Mouse (Mus musculus): ENCODE results near the gene Evpl. TPM values are rescaled to one million over a fixed set of nuclear protein-coding genes. Genes with fewer than 3 reads are reported as not detected.

Gene Evpl
- total RNA-seq, 2 experiments from 2014 or later, result 2.2 to 4.3 TPM

DNA sequence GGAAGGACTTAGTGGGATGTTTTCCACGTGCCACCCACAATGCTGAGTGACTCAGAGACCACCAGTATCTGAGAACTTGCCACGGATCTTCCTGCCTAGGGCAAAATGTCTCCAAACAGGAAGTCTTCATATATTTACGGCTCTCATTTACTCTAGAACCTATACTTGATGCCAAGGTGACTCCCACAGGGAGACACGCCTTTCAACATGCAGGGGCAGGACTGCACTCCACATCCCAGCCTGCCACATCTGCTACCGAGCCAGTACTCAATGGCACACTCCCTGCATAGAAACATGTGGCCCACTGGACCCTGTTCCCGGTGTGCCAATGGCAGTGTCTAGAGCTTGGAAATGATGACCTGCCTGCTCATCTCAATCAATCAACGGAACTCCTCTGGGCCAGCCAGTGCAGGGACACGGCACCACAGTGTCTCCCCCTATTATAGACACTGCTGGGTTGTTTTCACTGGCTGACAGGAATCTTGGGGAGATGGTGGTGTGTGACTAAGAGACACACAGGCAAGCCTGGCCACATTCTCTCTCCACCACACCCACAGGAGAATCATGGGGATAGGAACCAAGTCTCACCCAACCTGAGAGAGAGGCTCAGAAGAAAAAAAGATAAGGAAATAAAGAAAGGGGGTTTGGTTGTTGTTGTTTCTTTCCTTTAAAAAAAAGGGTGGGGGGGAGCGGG, 18.3 kb upstream of the Evpl start:
- no peak for DNase-seq (ENCODE audit: low spot score in 2 of 2)

DNA sequence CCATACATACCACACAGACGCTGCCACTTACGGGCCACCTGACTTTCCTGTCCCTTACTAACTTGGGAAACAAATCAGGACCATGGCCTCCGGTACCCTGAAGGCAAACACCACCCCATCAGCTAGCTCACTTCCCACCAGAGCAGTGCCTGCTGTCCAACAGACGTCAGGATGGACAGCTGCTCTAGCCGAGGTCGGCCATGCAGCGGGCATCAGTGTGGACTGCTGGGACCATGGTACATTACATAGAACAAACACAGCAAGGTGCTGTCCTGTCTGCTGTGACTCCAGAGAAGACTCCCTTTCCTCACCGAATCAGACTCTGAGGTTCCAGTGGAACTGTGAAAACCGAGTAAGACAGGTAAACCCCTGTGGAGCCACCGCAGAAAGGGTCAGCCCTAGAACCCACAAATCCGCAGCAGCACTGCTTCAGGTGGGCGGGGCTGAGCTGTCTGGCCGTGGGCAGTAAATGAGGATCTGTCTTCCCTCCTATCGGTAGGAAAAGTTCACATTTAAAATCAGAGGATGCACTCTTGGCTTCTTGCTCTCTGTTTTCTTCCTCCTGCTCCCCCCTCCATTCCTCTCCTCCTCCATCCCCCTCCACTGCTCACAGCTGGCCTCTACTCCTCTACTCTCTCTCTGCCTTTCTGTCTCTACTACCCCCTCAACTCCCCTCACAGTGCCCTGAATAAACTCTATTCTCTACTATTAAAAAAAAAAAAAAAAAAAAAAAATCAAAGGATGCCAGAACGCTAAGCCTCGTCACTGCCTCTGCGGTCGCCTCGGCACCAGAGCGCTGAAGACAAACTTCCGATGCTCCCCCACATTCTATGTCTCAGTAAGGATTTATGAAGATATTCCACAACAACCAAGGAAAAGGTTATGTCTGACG, 17.5 kb upstream of the Evpl start:
- DNase-seq (ENCODE audit: low spot score in 2 of 2), result no peak

DNA sequence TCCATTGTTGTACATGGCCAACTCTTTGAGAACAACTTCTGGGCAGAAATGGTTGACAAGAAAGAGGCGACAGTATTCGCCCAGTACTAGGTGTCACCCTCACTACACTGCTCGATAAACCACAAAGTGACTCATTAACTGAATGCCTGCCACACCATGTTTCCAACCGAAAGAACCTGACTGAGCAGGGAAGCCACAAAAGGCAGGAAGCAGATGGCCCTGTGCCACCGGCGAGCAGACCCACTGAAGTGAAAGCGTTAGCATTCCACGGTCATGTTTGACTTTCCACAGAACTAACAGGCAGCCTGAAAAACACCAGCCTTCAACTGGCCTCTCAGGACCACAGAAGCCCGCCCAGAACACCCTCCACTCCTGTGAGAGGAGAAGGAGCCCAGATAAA, 16.8 kb upstream of the Evpl start:
- DNase-seq (ENCODE audit: low spot score in 2 of 2), result no peak

DNA sequence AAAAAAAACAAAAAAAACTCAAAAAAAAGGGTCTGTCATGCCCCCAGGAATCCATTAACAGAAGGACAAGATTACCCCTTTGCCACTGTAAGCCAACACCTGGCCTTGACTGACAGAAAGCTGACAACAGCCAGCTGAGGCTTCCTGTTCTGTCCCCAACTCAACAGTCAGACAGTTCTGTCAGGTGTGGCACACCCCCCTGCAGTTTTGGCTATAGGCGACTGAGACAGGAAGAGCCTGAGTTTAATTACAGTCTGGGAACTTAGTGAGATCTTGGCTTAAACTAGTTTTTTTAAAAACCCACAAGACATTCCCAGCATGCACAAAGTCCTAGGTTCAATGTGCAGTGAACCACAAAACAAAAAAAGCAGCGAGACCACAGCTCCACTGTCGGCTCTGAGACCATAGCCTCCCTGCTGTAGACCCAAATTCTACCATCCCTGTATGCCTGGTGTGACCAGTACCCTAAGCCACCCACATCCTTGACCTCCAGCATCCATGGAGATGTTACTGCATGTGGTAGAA, 15.3 kb upstream of the Evpl start:
- no peak for DNase-seq (ENCODE audit: low spot score in 2 of 2)

DNA sequence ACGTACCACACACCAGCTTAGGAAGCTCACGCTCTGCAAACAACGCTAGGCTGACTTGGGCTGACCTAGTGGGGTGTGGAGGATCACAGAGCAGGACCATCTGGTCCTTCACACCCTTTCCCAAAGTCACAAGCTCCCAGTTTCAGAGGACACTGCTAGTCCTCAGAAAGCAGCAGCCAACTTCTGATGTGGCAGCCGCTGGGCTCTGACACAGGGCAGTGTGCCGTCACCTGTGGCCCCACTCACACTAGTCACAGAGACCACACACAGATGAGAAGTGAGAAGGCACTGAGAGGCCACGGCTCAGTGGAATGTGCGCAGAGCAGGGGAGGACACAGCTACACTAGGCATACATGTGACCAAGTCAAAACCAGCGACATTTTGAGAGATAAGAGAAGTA, 13.0 kb upstream of the Evpl start:
- DNase-seq (ENCODE audit: low spot score in 2 of 2), result no peak

DNA sequence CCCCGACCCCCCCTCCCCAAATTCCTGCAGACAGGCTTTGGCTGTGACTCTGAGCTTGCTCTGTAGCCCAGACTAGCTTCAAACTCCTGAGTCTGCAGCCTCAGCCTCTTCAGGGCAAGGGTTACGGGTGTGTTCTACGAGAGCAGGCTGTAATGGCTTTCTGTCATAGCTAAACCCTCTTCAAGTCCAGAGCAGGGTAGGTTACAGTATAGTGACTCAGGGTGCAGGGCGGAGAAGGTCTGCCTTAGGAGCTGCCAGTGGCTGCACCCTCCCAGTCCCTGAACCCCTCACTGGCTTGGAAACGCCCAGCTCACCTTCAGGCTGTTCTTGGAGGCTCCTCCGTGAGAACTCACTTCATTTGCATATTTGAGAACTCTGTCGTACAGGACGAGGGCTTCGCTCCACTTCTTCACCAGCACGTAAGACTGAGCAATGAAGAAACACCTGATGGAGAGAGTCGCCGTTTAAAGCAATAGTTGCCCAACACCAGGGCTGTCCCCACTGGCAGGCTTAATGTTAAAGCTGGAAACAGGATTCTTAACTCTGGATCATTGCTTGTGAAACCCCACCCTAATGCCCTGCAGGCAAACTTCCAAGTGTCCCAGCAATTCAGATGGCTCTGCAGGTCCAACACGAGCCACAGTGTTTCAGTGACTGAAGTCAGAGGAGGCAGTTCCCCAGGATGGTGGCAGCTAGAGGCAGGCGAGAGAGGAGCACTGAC, 9.8 kb upstream of the Evpl start:
- DNase-seq (ENCODE audit: low spot score in 2 of 2), result no peak

DNA sequence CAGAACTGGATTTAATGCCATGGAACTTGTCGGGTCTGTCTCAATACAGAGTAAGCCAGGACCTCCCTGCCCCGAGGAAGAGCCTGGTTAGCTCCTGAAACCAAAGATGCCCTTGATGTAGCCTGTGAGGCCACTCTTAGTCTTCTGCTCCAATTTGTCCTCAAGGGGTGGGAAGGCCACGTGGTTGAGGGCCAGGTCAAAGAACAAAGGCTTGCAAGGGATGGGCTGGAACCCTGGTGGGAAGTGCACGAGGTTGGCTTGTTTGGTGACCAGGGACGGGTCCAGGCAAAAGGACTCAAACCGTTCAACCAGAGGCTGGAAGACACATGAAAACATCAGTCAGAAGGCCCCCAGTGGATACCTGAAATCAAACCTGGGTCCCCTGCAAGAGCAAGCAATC, 7.7 kb upstream of the Evpl start:
- DNase-seq (ENCODE audit: low spot score in 2 of 2), result no peak

DNA sequence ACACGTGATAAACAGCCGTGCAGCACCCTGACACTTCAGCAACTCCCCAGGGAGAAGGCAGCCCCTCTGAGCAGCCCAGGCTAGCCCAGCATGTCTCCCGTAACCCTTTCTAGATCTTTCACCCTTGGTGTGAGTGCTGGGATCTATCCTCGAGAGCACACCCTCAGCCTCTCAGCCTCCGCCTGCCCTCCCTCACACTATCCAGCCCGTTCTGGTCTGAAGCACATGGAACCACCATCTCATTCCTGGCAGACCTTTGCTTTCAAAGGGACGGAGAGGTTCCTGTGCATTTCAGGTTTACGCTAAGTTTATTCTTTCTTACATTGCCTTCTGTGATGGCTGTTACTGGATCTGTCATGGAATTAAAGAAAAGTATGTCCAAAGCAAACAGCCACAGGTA, 6.7 kb upstream of the Evpl start:
- DNase-seq (ENCODE audit: low spot score in 2 of 2), result no peak

DNA sequence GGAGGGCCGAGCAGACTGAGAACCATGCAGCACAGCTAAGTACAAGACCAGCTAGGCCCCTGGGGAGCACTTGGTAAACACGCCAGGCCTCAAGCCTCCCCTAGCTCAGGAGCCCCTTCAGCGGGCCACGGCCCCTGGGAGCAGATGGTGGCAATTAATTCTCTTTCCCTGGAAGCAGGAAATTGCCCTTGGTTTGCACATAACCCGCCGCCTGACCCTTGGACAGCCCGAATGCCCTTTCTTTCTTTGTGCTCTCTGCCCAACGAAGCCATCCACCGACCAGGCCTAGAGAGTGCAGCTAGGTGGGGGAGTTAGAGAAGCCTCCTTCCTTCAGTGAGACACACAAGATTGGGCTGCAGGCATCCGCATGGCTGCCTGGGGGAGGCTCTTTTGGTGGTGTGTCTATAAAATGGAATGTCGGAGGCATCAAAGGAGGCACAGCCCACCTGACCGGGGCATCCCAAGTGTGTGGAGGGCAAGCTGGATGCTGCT, 3.9 kb upstream of the Evpl start:
- no peak for DNase-seq (ENCODE audit: low spot score in 2 of 2)

DNA sequence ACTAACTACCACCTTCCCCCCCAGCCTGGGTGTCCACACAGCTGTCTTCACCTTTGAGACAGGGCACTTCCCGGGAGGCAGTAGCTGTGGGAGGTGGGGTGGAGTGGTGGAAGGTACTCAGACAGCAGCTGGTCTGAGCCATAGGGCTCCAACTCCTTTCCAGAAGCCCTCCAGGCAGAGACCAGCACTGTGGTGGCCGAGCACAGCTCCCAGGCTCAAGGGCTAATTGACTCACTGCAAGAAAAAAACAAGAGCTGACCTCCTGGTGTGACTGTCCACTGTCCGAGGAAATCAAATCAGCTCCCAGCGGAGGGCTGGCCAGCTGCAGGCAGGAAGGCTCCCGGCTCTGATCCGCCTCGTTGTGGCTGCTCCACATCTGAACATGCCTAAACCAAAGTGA, 1.9 kb upstream of the Evpl start:
- DNase-seq (ENCODE audit: low spot score in 2 of 2), result no peak

DNA sequence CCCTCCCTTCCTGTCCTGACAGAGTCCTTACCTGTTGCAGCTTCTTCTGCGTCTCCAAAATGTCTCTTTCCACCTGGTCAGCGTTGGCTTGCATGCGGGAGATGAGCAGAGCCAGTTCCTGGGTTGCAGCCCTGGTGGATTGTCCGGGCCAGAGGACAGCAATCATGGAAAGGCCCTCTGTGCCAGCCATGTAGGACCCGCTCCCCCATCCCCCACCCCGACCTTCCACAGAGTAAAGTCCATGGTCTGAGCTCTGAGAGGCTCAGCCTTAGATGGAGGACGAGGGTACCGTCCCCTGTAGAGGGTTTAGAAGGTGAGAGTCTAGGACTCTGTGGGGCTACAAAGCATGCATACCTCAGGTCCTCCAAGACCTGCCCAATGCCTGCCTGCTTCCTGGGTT, 3.0 kb downstream of the Evpl start:
- no peak for DNase-seq (ENCODE audit: low spot score in 2 of 2)

DNA sequence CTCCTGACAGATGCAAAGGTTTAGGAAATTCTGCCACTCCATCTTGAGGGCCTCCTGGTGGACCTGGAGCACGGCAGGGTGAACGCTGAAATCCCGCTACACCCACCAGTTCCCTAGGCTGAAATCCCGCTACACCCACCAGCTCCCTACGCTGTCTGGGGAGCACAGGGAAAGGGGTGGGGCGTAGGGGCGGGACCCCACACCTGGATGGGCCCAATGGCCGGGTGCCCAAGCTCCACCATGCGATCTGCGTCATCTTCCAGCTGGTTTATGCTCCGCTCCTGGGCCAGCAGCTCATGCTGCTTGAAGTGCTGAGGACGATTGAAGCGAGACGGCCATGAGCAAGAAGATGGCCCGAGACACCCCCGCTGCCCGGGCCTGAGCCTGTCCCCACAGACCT, 5.5 kb downstream of the Evpl start:
- no peak for DNase-seq (ENCODE audit: low spot score in 2 of 2)

DNA sequence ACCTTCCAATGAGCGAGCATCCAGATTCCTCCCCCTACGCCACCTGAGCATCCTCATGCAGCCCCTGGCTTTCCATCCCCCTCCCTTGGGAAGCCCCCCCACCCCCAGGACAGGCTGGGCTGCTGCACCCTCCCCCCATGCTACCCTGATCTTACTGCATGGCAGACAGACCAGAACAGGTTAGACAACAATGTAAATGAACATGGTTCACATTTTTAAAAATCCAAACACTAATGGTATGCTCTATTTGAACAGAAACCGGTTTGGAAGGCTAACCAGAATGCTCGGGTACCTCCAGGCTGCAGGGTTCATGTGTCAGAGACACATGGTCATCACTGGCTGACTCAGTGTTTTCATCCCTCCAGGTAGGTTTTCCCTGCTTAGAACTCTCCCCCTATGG, 9.2 kb downstream of the Evpl start:
- no peak for DNase-seq (ENCODE audit: low spot score in 2 of 2)

DNA sequence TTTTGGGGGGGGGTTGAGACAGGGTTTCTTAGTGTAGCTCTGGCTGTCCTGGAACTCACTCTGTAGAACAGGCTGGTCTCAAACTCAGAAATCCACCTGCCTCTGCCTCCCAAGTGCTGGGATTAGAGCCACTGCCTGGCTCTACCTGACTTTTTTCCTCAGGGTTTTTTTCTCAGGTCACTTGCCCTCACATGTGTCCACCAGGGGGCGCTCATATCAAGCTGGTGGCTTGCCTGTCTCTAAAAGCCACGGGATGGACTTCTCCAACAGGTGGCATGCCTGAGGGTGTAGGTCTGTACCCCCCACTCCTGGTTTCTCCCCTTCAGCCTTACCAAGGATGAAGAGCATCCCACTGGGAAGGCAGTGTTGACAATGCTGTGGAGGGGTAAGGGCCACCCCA, 11.5 kb downstream of the Evpl start:
- peak; percentile 64 to 81 for DNase-seq (ENCODE audit: low spot score in 2 of 2)

DNA sequence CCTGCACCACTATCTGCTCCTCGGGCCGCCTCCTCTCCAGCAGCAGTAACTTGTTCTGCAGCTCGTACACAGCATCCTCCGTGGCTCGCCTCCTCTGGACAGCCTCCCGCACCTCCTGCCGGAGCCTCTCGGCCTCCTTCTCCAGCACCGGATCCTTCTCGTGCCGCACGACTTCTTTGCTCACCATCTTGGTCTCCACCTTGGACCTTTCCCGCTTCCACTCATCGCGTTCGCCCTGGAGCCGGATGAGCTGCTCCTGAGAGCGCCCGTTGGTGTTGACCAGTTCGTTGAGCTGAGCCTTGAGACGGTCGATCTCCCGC, 15.2 kb downstream of the Evpl start:
- no peak for DNase-seq (ENCODE audit: low spot score in 2 of 2)

DNA sequence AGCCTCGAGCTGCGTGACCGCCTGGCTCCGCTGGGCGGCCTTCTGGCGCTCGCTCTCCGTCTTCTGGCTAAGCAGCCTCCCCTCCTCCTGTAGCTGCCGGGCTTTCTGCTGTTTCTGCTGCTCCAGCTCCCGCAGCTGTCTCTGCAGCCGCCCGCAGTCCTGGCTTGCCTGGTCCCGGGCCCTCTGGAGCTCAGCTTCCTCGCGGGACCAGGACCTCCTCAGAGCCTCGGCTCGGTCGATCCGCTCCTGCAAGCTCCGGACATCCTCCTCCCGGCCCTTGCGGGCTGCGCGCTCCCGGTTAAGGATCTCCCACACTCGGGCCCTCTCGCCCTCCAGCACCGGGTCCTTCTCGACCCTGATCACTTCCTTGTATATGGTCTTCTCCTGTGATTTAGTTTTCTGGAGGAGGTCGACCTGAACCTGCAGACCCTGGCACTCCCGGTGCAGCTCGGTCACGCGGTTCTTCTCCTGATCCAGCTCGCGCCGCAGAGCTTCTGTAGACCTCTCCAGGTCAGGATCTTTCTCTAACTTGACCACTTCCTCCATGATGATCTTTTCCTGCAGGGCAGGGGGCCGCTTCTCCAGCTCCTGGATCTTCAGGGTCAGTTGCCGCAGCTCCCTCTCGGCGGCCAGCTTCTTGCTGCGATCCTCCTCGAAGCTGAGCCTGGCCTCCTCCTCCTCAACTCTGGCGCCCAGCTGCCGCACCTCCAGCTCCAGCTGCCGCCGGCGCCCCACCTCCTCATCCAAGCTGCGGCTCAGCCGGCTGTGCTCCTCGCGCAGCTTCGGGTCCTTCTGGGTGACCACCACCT, 15.7 kb downstream of the Evpl start:
- DNase-seq (ENCODE audit: low spot score in 2 of 2), result no peak

DNA sequence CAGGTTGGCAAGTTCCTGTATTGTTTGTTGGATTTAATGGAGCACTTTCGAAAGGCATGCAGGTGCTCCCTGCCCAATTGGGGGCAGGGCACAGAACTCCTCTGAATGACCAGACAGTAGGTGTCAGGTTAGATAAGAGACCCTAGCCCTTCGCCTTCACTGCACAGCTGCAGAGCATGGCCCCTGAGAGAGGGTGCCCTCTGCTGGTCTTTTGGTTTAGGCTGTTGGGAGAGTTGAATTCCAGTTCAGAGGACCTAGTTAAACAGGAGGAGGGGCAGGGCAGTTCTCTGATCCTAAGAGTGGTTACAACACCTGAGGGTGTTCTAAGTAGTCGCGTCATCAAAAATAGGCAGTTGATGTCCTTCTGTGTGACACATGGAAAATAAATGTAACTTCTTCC, 18.0 kb downstream of the Evpl start:
- DNase-seq (ENCODE audit: low spot score in 2 of 2), result no peak

DNA sequence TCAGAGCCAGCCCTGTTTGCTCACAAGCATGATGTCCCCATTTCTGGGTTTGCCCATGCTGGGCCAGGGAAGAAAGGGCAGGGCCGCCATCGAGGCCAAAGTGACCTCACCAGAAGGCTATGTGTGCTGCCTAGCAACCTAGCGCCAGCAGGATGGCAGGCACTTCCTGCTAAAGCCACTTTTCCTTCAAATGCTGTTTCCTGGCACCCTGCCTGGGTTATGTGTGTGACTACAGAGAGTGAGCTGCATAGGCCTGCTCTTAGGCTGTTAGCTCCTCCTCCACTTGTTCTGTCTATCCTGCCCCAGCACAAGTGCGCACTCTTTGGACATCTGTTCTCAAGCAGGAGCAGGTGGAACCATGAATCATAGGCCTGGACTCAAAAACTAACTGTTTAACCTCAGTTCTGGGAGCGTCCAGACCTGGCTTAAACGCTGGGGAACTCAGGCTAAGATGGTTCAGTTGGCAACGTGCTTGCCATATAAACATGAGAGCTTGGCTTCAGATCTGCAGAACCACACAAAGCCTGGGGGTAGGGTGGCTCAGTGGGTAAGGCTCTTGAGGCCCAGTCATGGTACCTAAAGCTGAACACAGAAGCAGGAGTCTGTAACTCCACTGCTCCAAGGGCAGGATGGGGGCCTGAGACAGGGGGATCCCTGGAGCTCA, 19.0 kb downstream of the Evpl start:
- DNase-seq (ENCODE audit: low spot score in 2 of 2), result peak; percentile 70 to 91

DNA sequence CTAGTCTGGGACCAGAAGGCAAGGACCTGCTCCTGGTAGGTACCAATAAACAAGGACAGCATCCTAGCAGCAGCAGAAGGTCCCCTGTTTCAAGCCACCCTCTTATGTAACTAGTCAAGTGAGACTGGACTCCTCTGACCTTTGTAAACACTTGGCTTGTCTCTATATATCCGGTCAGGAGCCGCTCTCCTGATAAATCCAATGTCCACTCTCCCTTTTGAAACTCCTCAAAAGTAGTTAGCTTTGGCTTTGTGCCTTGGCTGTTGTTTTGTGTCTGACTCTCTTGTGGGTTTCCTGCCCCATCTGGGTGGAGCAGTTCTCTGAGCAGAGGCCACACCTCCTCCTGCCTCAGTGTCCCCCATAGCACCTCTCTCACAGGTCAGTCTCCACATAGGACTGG, 19.6 kb downstream of the Evpl start:
- DNase-seq (ENCODE audit: low spot score in 2 of 2), result no peak

DNA sequence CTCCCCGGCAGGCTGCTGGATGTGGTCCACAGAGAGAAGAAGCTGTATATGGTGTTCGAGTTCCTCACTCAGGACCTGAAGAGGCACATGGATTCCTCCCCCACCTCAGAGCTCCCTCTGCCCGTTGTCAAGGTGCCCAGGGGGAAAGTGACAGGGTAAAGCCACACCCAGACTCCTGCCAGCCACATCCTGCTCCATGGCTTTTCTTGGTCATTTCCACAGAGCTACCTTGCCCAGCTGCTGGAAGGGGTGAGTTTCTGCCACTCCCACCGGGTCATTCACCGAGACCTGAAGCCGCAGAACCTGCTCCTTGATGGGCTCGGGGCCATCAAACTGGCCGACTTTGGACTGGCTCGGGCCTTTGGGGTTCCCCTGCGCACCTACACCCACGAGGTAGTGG, 21.3 kb downstream of the Evpl start:
- DNase-seq (ENCODE audit: low spot score in 2 of 2), result no peak

DNA sequence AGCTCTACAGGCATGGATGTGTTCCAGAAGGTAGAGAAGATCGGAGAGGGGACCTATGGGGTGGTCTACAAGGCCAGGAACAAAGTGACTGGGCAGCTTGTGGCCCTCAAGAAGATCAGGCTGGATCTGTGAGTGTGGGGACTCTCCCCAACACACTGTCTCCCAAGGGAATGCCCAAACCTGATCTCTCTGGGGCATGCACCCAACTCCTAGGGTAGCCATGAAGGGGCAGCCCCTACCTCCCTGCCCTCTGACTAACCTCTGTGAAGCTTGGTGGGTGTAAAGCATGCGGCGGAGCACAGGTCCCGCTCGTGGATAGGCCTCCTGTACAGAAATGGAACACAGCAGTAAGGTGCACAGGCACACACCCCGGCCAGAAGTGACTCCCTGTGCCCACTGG, 21.9 kb downstream of the Evpl start:
- DNase-seq (ENCODE audit: low spot score in 2 of 2), result no peak

Data from adrenal gland, postnatal 4 days (tissue).